Mouse (Mus musculus) heart, embryonic 13.5 days (tissue): Measurements from ENCODE around the gene Bcan. TPM values are rescaled to one million over a fixed set of nuclear protein-coding genes. Genes with fewer than 3 reads are reported as not detected.
A peak's percentile ranks its signal among the peaks of the same experiment; 100 is the strongest.

Experiments used
- ATAC-seq: fragments of 200-750 bp; cut with Nextera tagmentation; 2 replicates; pipeline ENCODE4 v1.8.0; 2017; ENCODE audit warnings: moderate TSS enrichment; ENCODE audit not compliant: insufficient number of reproducible peaks, low FRiP score, low TSS enrichment; ENCODE audit errors: extremely low read depth
- H3K27ac ChIP-seq: fragments of 300-500 bp; sonication (generic); replicated peaks from 2 replicates; pipeline ENCODE4 v1.5.1; 2015; ENCODE audit warnings: moderate library complexity, mild to moderate bottlenecking, inconsistent platforms
- H3K27me3 ChIP-seq: fragments of 300-500 bp; sonication (generic); replicated peaks from 2 replicates; pipeline ENCODE4 v1.6.1; 2015; ENCODE audit warnings: mild to moderate bottlenecking, inconsistent platforms
- H3K36me3 ChIP-seq: fragments of 300-500 bp; sonication (generic); 2 replicates; pipeline ENCODE4 v1.6.1; 2015; ENCODE audit warnings: mild to moderate bottlenecking, inconsistent platforms
- H3K4me1 ChIP-seq: fragments of 300-500 bp; sonication (generic); 2 replicates; pipeline ENCODE4 v1.6.1; 2015; ENCODE audit warnings: inconsistent platforms
- H3K4me2 ChIP-seq: fragments of 300-500 bp; sonication (generic); 2 replicates; pipeline ENCODE4 v1.6.1; 2015; ENCODE audit warnings: inconsistent platforms, mild to moderate bottlenecking, moderate library complexity
- H3K4me3 ChIP-seq: fragments of 300-500 bp; sonication (generic); 2 replicates; pipeline ENCODE4 v1.5.1; 2015; ENCODE audit warnings: moderate library complexity, mild to moderate bottlenecking, inconsistent platforms
- H3K9ac ChIP-seq: fragments of 300-500 bp; sonication (generic); 2 replicates; pipeline ENCODE4 v1.6.1; 2015; ENCODE audit warnings: inconsistent platforms, mild to moderate bottlenecking, moderate library complexity
- H3K9me3 ChIP-seq: fragments of 300-500 bp; sonication (generic); 2 replicates; pipeline ENCODE4 v1.6.1; 2016; ENCODE audit warnings: inconsistent platforms
- WGBS: fragments of 180-500 bp; shearing (Covaris S2); methylation state at CpG from one replicate; pipeline ENCODE4 v1.1.7; 2015; ENCODE audit warnings: mixed read lengths; 5-methylcytosine and 5-hydroxymethylcytosine counted together
- polyA plus RNA-seq: library from polyadenylated mRNA; unstranded; fragments of >200 nt; fragmentation: Nextera tagmentation; extraction: Ambion mirVana; gene quantifications from 2 replicates; pipeline ENCODE4 v1.2.1, GENCODE M21; 2015

Gene Bcan
- polyA plus RNA-seq, 1 experiment from 2014 or later, result 0.07 TPM

DNA sequence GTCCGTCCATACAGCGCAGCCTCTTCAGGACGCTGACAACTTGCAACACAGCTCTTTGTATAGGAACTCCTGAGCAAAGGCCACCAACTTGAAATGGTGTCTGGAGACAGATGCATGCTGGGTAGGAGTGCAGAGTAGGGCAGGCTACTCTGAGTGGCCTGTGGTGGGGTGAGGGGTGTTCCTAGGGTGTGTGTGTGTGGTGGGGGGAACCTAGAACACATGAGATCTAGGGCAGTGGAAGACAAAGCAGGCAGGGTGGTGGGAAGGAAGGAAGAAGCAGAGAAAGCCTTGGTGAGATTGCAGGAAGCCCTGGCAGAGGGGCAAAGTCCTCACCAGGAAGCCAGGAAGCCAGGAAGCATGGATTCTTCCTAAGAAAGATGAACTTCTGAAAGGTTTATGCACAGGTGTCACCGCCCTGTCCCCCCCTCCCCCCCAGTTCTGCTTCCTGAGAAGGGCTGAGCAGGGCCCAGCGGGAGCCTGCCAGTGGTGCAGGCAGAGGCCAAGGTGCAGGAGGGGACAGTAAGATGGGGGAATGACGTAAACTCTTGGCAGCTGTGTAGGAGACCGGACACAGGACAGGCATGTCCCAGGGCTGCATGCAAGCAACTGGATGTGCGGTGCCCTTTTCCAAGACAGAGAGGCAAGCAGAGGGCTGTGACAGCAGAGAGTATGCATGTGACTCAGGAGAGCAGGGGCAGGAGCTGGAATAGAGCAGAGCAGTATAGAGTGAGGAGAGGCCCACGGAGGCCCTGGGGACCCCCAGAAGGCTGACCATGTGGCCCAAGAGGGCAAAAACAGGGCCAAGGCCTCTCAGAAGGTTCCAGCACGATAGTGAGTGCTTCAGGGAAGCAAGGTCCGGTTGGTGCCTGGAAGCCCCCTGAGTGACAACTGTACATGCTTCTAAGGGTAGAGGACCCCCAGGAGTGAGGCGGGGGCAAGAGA is 17.9 kb downstream of the Bcan start:
- Histone ChIP-seq H3K27me3 (no peaks in the 10 kb centered on the region), H3K4me3 (peak overlapping the region; percentile 10; the same call in 1 of the 2 replicates), H3K36me3 (peaks cover 3% of the 10 kb centered on the region), H3K4me1 (peaks cover 70% of the 10 kb centered on the region), H3K4me2 (peak overlapping the region; percentile 56), H3K27ac (peak overlapping the region; percentile 98), H3K9ac (peak overlapping the region; percentile 76), H3K9me3 (no peaks in the 10 kb centered on the region)
- peak; percentile 33; the same call in 1 of the 2 replicates for ATAC-seq
- 24% methylated on average over 12 of the region's 12 CpGs for WGBS

DNA sequence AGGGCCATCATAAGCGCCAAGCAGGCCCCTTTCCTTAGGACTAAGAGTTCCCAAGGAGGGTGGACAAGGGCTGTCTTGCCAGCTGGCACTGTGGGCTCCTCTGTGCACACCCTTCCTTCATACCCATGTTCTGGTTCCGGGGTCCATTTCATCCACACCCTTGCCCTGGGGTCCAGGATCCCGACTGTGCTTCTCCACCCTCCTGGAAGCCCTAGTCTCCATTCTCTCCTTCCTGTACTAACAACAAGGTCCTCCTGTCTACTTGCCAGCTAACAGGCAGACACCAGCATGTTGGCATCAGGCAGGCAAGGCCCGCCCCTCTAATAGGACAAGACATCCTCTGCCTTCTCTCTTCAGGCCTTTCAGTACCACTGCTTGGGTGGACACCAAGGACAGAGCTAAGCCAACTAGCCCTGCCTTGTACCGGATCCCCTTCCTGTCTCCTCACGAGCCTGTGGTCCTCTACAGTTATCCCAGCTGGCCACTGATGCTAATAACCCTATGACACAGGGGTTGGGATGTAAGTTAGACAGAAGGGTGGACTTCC is 18.7 kb downstream of the Bcan start:
- H3K4me2 ChIP-seq, result no peak overlapping the region
- H3K36me3 ChIP-seq, result peaks cover 12% of the 10 kb centered on the region
- H3K9ac ChIP-seq, result no peak overlapping the region
- H3K27ac ChIP-seq, result peak overlapping the region; percentile 98
- no peaks in the 10 kb centered on the region for H3K27me3 ChIP-seq
- WGBS, result 70% methylated on average over 6 of the region's 6 CpGs
- no peaks in the 10 kb centered on the region for H3K9me3 ChIP-seq
- ATAC-seq, result no peak
- H3K4me1 ChIP-seq, result peaks cover 63% of the 10 kb centered on the region
- no peak overlapping the region for H3K4me3 ChIP-seq

DNA sequence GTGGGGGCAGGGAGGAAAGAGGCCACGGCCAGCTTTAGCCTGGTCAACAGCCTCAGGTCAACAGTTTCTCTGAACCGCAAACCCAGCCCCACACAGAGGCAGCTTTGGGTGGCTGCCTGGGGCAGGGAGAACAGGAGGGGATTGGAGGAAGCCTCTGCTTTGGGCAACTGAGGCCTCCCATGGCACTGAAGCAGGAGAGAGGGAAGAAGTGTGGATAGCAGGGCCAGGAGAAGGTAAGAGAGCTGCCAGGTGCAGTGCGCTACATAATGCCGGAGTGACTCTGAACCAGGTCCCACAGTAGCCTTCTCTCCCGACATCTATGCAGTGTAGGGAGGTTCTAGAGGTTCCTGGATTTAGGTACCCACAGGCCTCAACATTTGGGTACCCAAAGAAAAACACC is 19.3 kb downstream of the Bcan start:
- Histone ChIP-seq H3K27me3 (no peaks in the 10 kb centered on the region), H3K4me2 (no peak overlapping the region), H3K4me3 (no peak overlapping the region), H3K36me3 (peaks cover 17% of the 10 kb centered on the region), H3K4me1 (peaks cover 57% of the 10 kb centered on the region), H3K27ac (peak overlapping the region; percentile 98), H3K9me3 (no peaks in the 10 kb centered on the region), H3K9ac (no peak overlapping the region)
- no peak for ATAC-seq
- 72% methylated on average over 5 of the region's 5 CpGs for WGBS

DNA sequence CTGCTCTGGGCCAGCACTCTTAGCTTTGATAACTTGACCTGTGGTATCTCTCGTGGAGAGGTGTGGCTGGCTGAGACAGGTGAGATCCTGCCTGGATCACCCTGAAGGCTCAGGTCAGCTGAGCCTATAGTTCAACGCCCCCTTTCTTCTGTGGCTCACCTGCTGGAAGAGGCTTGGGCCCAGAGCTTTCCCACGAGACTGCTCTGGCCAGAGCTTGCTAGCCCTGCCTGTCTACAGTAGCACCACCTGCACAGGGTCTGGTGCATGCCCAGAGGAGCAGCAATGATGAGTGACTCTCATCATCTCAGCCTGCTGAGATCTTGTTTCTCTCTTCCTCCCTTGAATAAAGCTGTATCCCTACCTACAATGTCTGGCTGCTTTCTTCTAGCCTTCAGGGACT is 19.9 kb downstream of the Bcan start:
- no peak for ATAC-seq
- 51% methylated on average over 3 of the region's 3 CpGs for WGBS
- no peak overlapping the region for H3K27ac ChIP-seq
- H3K4me3 ChIP-seq, result no peak overlapping the region
- peaks cover 51% of the 10 kb centered on the region for H3K4me1 ChIP-seq
- no peak overlapping the region for H3K4me2 ChIP-seq
- H3K9me3 ChIP-seq, result no peaks in the 10 kb centered on the region
- H3K36me3 ChIP-seq, result peaks cover 24% of the 10 kb centered on the region
- 0 out of 2 replicates have a peak overlapping the region, but pooled peaks have one; percentile 24 for H3K9ac ChIP-seq
- no peaks in the 10 kb centered on the region for H3K27me3 ChIP-seq

DNA sequence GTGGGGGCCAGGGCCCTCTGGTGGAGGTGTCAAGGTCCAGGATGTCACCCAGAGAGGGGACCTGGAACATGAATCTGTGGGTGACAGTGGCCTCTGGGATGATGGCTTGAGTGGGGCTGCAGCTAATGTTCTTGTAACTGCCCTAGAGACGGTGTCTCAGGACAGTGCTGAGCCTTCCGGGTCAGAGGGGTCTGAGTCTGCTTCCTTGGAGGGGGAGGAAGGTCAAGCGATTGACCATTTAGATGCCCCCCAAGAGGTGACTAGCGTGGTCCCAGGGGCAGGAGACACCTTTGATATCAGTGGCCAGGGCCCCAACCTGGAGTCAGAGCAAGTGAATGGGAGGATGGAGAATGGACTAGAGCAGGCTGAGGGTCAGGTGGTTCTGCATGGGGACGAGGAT is 20.5 kb downstream of the Bcan start:
- Histone ChIP-seq H3K9ac (no peak overlapping the region), H3K9me3 (no peaks in the 10 kb centered on the region), H3K36me3 (peaks cover 30% of the 10 kb centered on the region), H3K27me3 (no peaks in the 10 kb centered on the region), H3K4me2 (no peak overlapping the region), H3K4me1 (peaks cover 48% of the 10 kb centered on the region), H3K27ac (no peak overlapping the region), H3K4me3 (no peak overlapping the region)
- 82% methylated on average over 5 of the region's 5 CpGs for WGBS
- no peak for ATAC-seq

DNA sequence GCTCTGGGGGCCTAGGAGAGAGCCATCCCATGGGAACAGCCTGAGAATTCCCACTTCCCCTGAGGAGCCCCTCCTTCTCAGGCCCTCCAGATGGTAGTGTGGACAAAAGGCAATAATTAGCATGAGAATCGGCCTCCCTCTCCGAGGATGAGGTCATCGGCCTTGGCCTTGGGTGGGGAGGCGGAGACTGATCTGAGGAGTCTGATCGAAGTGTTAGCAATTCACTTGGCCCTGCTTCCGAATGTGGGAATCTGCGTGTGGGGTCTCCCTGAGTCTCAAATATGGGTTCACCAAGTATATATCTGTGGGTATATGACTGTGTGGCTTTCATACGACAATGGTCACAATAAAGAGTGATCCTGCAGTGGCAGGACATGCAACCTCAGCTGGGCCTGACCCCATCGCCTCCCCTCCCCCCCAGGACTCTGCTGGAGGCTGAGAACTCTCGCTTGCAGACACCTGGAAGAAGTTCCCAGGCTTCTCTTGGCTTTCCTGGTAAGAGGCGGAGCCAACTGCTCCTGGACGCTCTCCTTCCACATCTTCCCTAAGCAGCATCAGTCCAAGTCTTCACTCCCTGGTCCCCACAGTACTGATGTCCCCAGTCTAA is 25.5 kb downstream of the Bcan start:
- 37% methylated on average over 12 of the region's 12 CpGs for WGBS
- Histone ChIP-seq H3K36me3 (peaks cover 30% of the 10 kb centered on the region), H3K9ac (peak overlapping the region; percentile 91), H3K9me3 (no peaks in the 10 kb centered on the region), H3K4me3 (peak overlapping the region; percentile 67), H3K4me1 (peaks cover 47% of the 10 kb centered on the region), H3K27ac (peak overlapping the region; percentile 37; the same call in 1 of the 2 replicates), H3K4me2 (peak overlapping the region; percentile 93), H3K27me3 (peaks cover 20% of the 10 kb centered on the region; the same call in 1 of the 2 replicates)
- ATAC-seq, result no peak

DNA sequence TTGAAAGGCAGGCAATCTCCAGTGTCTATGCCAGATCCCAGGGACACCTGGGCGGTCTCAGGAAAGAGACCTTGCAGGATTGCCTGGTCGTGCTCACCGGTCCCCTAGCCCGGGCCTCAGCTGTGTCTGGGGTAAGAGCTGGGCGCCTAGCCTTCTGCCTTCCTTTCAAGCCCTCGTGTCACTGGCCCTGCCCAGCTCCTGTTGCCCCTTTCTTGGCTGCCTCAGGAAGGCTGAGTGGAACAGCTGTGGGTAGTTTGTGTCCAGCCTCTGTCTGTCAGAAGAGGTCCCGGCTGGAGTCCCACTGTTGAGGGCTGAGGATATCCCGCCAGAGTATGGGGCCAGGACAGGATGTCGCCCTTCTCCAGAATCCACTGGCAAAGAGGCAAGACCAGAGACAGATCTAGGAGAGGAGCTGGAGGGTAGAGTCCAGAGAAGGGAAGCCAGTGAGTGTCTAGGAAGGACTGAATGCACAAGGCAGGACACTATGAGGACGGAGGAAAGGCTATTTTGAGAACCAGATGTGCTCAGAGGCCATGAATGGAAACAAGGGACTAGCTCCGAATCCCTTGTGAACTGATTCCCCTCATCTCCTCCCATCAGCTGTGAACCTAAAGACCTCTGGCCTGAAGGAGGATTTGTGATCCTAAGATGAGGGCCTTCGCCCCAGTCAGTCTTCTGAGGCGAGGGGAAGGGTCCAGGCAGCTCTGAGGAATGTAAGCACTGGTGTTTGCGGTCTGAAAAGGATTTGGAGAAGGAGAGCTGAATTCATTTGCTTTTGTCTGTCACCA is 26.2 kb downstream of the Bcan start:
- Histone ChIP-seq H3K36me3 (peaks cover 30% of the 10 kb centered on the region), H3K27me3 (peaks cover 23% of the 10 kb centered on the region; the same call in 1 of the 2 replicates), H3K4me3 (peak overlapping the region; percentile 67), H3K4me1 (peaks cover 47% of the 10 kb centered on the region), H3K27ac (peak overlapping the region; percentile 37; the same call in 1 of the 2 replicates), H3K9ac (peak overlapping the region; percentile 91), H3K4me2 (peak overlapping the region; percentile 93), H3K9me3 (no peaks in the 10 kb centered on the region)
- 42% methylated on average over 14 of the region's 14 CpGs for WGBS
- ATAC-seq, result no peak

DNA sequence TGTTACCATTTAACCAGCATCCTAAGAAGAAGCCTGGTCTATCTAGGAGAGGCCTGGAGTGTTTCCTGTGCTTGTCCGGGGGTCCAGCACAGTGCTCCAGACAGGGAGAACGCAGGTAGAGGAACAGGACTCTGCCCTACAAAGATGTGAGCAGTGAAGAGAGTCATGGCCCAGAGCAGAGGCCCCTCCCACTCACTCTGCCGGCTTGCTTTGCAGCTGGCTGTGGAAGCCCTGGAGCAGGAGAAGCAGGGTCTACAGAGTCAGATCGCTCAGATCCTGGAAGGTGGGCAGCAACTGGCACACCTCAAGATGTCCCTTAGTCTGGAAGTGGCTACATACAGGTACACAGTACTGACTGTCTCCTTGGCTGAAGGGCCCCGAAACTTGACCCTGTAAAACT is 27.3 kb downstream of the Bcan start:
- peaks cover 31% of the 10 kb centered on the region; the same call in 1 of the 2 replicates for H3K27me3 ChIP-seq
- peak overlapping the region; percentile 91 for H3K9ac ChIP-seq
- 0 out of 2 replicates have a peak overlapping the region, but pooled peaks have one; percentile 61 for H3K27ac ChIP-seq
- H3K4me1 ChIP-seq, result peaks cover 47% of the 10 kb centered on the region
- ATAC-seq, result no peak
- H3K36me3 ChIP-seq, result peaks cover 30% of the 10 kb centered on the region
- H3K9me3 ChIP-seq, result no peaks in the 10 kb centered on the region
- 34% methylated on average over 5 of the region's 5 CpGs for WGBS
- peak overlapping the region; percentile 93 for H3K4me2 ChIP-seq
- peak overlapping the region; percentile 67 for H3K4me3 ChIP-seq

DNA sequence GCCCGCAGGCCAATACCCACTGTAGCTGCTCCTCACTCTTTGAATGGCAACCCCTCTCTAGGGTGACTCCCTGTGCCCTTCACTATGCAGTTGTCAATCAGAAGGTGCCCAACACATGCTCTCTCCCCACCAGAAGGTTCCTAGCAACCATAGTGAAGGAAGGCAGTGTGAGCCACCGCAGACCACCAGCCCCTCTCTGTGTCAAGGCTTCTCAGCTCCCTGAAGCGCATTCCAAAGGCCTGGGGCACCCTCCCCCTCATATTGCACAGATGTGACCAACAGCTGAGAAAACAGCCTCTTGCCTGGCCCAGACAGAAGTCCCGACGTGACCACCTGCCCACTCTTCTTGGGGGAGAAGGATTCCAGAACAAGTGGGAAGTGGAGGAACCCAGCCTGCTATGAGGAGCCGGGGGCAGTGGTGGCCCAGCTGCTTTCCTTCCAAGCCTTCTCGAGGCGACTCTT is 27.8 kb downstream of the Bcan start:
- H3K9ac ChIP-seq, result peak overlapping the region; percentile 91
- WGBS, result 27% methylated on average over 8 of the region's 8 CpGs
- H3K36me3 ChIP-seq, result peaks cover 28% of the 10 kb centered on the region
- peak overlapping the region; percentile 67 for H3K4me3 ChIP-seq
- ATAC-seq, result no peak
- 0 out of 2 replicates have a peak overlapping the region, but pooled peaks have one; percentile 61 for H3K27ac ChIP-seq
- H3K4me1 ChIP-seq, result peaks cover 47% of the 10 kb centered on the region
- H3K27me3 ChIP-seq, result peaks cover 35% of the 10 kb centered on the region; the same call in 1 of the 2 replicates
- H3K9me3 ChIP-seq, result no peaks in the 10 kb centered on the region
- H3K4me2 ChIP-seq, result peak overlapping the region; percentile 93

DNA sequence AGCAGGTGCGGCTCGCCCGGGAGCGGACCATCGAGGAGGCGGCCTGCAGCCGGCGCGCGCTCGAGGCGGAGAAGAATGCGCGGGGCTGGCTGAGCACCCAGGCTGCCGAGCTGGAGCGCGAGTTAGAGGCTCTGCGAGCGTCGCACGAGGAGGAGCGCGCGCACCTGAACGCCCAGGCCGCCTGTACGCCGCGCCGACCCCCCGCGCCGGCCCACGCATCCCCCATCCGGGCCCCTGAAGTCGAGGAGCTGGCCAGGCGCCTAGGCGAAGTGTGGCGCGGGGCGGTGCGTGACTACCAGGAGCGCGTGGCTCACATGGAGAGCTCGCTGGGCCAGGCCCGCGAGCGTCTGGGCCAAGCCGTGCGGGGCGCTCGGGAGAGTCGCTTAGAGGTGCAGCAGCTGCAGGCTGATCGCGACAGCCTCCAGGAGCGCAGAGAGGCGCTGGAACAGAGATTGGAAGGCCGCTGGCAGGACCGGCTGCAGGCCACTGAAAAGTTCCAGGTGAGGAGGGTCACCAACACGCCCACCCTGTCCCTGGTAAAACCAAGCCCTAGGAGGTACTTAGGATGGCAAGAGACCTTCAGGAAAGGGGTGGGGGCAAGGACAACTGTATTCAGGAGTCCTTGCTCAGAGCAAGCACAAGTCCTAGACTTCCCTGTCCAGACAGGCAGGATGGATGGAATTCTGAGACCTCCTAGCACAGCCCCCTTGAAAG is 28.4 kb downstream of the Bcan start:
- H3K4me1 ChIP-seq, result peaks cover 47% of the 10 kb centered on the region
- peak; percentile 17; the same call in 1 of the 2 replicates for ATAC-seq
- WGBS, result under 1% methylated on average over 57 of the region's 60 CpGs

More for the DNA sequence above, 28.4 kb downstream of the Bcan start:
- Histone ChIP-seq H3K9me3 (no peaks in the 10 kb centered on the region), H3K4me2 (peak overlapping the region; percentile 93), H3K9ac (peak overlapping the region; percentile 91), H3K27me3 (peaks cover 35% of the 10 kb centered on the region; the same call in 1 of the 2 replicates), H3K4me3 (peak overlapping the region; percentile 67), H3K36me3 (peaks cover 22% of the 10 kb centered on the region), H3K27ac (peak overlapping the region; percentile 61)
